Mouse (Mus musculus): ENCODE measurements around the gene Pef1. TPM values are rescaled to one million over a fixed set of nuclear protein-coding genes. Genes with fewer than 3 reads are reported as not detected.

The Pef1 gene
- polyA plus RNA-seq, 1 experiment from 2014 or later, result 81.7 TPM

GRCm38 (mm10) chr4:130174335-130175031 is 72.1 kb downstream of the Pef1 start:
- peak overlapping the region; percentile 64 for H3K9ac ChIP-seq (ENCODE audit: low read depth, low read length)
- H3K4me3 ChIP-seq (ENCODE audit: low read length), result peak overlapping the region; percentile 47
- H3K4me1 ChIP-seq (ENCODE audit: control insufficient read depth, insufficient read depth, low read length), result peaks cover 51% of the 10 kb centered on the region
- 0 out of 2 replicates have a peak, but pooled peaks cover 2% of the 10 kb centered on the region for H3K27me3 ChIP-seq (replicated peaks; ENCODE audit: control insufficient read depth, insufficient read depth, low read length)
- WGBS, result 3% methylated on average over 25 of the region's 25 CpGs
- no peaks in the 10 kb centered on the region for H3K9me3 ChIP-seq (ENCODE audit: control insufficient read depth, low read length)
- H3K36me3 ChIP-seq (ENCODE audit: control insufficient read depth, insufficient read depth, low read length), result peaks cover 3% of the 10 kb centered on the region; the same call in 1 of the 2 replicates
- peak; percentile 85 for ATAC-seq
- peak overlapping the region; percentile 70 for H3K4me2 ChIP-seq (ENCODE audit: low read depth, low read length)
- H3K27ac ChIP-seq (ENCODE audit: low read length), result peak overlapping the region; percentile 78

- H3K27ac ChIP-seq (ENCODE audit: low read length), result peak within 1 kb of the TSS; percentile 78
- ATAC-seq, result peak; percentile 47
- H3K9me3 ChIP-seq (ENCODE audit: control insufficient read depth, low read length), result no peaks in the 10 kb centered on the region
- WGBS, result 3% methylated on average over 14 of the region's 14 CpGs
- peaks cover 3% of the 10 kb centered on the region; the same call in 1 of the 2 replicates for H3K36me3 ChIP-seq (ENCODE audit: control insufficient read depth, insufficient read depth, low read length)
- peak within 1 kb of the TSS; percentile 64 for H3K9ac ChIP-seq (ENCODE audit: low read depth, low read length)
- H3K27me3 ChIP-seq (replicated peaks; ENCODE audit: control insufficient read depth, insufficient read depth, low read length), result 0 out of 2 replicates have a peak, but pooled peaks cover 2% of the 10 kb centered on the region
- H3K4me3 ChIP-seq (ENCODE audit: low read length), result peak within 1 kb of the TSS; percentile 47
- peak within 1 kb of the TSS; percentile 70 for H3K4me2 ChIP-seq (ENCODE audit: low read depth, low read length)
- H3K4me1 ChIP-seq (ENCODE audit: control insufficient read depth, insufficient read depth, low read length), result peaks cover 50% of the 10 kb centered on the region
Observed at GRCm38 (mm10) chr4:130175072-130175711, 72.8 kb downstream of the Pef1 start, which contains the start of gene Tinagl1. Gene Tinagl1, minus strand, starts transcription at chr4:130175122.

- no peaks in the 10 kb centered on the region for H3K9me3 ChIP-seq (ENCODE audit: control insufficient read depth, low read length)
- H3K4me3 ChIP-seq (ENCODE audit: low read length), result no peak overlapping the region
- H3K27ac ChIP-seq (ENCODE audit: low read length), result peak overlapping the region; percentile 74; the same call in 1 of the 2 replicates
- no peaks in the 10 kb centered on the region for H3K36me3 ChIP-seq (ENCODE audit: control insufficient read depth, insufficient read depth, low read length)
- H3K4me2 ChIP-seq (ENCODE audit: low read depth, low read length), result no peak overlapping the region
- peaks cover 51% of the 10 kb centered on the region for H3K4me1 ChIP-seq (ENCODE audit: control insufficient read depth, insufficient read depth, low read length)
- ATAC-seq, result no peak
- H3K27me3 ChIP-seq (replicated peaks; ENCODE audit: control insufficient read depth, insufficient read depth, low read length), result 0 out of 2 replicates have a peak, but pooled peaks cover 2% of the 10 kb centered on the region
- WGBS, result 72% methylated on average over 5 of the region's 5 CpGs
- no peak overlapping the region for H3K9ac ChIP-seq (ENCODE audit: low read depth, low read length)
Observed at GRCm38 (mm10) chr4:130176156-130176720, 73.9 kb downstream of the Pef1 start.

GRCm38 (mm10) chr4:130177087-130177486 is 74.7 kb downstream of the Pef1 start:
- no peak overlapping the region for H3K4me2 ChIP-seq (ENCODE audit: low read depth, low read length)
- ATAC-seq, result no peak
- no peak overlapping the region for H3K4me3 ChIP-seq (ENCODE audit: low read length)
- H3K27me3 ChIP-seq (replicated peaks; ENCODE audit: control insufficient read depth, insufficient read depth, low read length), result 0 out of 2 replicates have a peak, but pooled peaks cover 2% of the 10 kb centered on the region
- WGBS, result 57% methylated on average over 4 of the region's 4 CpGs
- H3K9ac ChIP-seq (ENCODE audit: low read depth, low read length), result no peak overlapping the region
- no peaks in the 10 kb centered on the region for H3K36me3 ChIP-seq (ENCODE audit: control insufficient read depth, insufficient read depth, low read length)
- no peaks in the 10 kb centered on the region for H3K9me3 ChIP-seq (ENCODE audit: control insufficient read depth, low read length)
- peaks cover 47% of the 10 kb centered on the region for H3K4me1 ChIP-seq (ENCODE audit: control insufficient read depth, insufficient read depth, low read length)
- H3K27ac ChIP-seq (ENCODE audit: low read length), result peak overlapping the region; percentile 23

- Histone ChIP-seq H3K36me3 (ENCODE audit: control insufficient read depth, insufficient read depth, low read length) (no peaks in the 10 kb centered on the region), H3K4me2 (ENCODE audit: low read depth, low read length) (no peak overlapping the region), H3K27me3 (replicated peaks; ENCODE audit: control insufficient read depth, insufficient read depth, low read length) (0 out of 2 replicates have a peak, but pooled peaks cover 2% of the 10 kb centered on the region), H3K4me1 (ENCODE audit: control insufficient read depth, insufficient read depth, low read length) (peaks cover 43% of the 10 kb centered on the region), H3K4me3 (ENCODE audit: low read length) (no peak overlapping the region), H3K9me3 (ENCODE audit: control insufficient read depth, low read length) (no peaks in the 10 kb centered on the region), H3K27ac (ENCODE audit: low read length) (peak overlapping the region; percentile 34; the same call in 1 of the 2 replicates), H3K9ac (ENCODE audit: low read depth, low read length) (0 out of 2 replicates have a peak overlapping the region, but pooled peaks have one; percentile 8)
- ATAC-seq, result no peak
- WGBS, result 63% methylated on average over 7 of the region's 7 CpGs
Observed at GRCm38 (mm10) chr4:130177536-130177935, 75.2 kb downstream of the Pef1 start.

Other genes starting within 250 kb of the Pef1 start
- gene Spocd1, start 173.3 kb upstream of the Pef1 start, polyA plus RNA-seq (2015; fragmentation: Nextera tagmentation; extraction: Ambion mirVana), result 0.04 TPM in 1 of 2 replicates, not detected in the other
- 0.99 and 1.0 TPM in 2 replicates for gene Adgrb2, start 117.7 kb upstream of the Pef1 start, polyA plus RNA-seq (2015; fragmentation: Nextera tagmentation; extraction: Ambion mirVana)
- 36.3 and 45.1 TPM in 2 replicates for gene Col16a1, start 54.7 kb upstream of the Pef1 start, polyA plus RNA-seq (2015; fragmentation: Nextera tagmentation; extraction: Ambion mirVana)
- 0.22 and 0.34 TPM in 2 replicates for gene Hcrtr1, start 36.8 kb downstream of the Pef1 start, polyA plus RNA-seq (2015; fragmentation: Nextera tagmentation; extraction: Ambion mirVana)
- gene Tinagl1, start 72.6 kb downstream of the Pef1 start, polyA plus RNA-seq (2015; fragmentation: Nextera tagmentation; extraction: Ambion mirVana), result 78.3 and 80.3 TPM in 2 replicates
- not detected in 2 replicates for gene Gm853, start 119.8 kb downstream of the Pef1 start, polyA plus RNA-seq (2015; fragmentation: Nextera tagmentation; extraction: Ambion mirVana)
- gene Serinc2, start 176.6 kb downstream of the Pef1 start, polyA plus RNA-seq (2015; fragmentation: Nextera tagmentation; extraction: Ambion mirVana), result 20.6 and 22.8 TPM in 2 replicates
- 4.0 and 4.5 TPM in 2 replicates for gene Fabp3, start 206.0 kb downstream of the Pef1 start, polyA plus RNA-seq (2015; fragmentation: Nextera tagmentation; extraction: Ambion mirVana)
- gene Gm10570, start 206.1 kb downstream of the Pef1 start, polyA plus RNA-seq (2015; fragmentation: Nextera tagmentation; extraction: Ambion mirVana), result not detected in 2 replicates

Measured in intestine, embryonic 16.5 days (tissue).